Mouse (Mus musculus) olfactory bulb, adult 2 months (tissue): ENCODE measurements around the gene Siglec1.

ENCODE experiments used
- CTCF ChIP-seq: fragments of 200-500 bp; IDR thresholded peaks from 2 replicates; pipeline ENCODE4 v1.5.1; 2012; ENCODE audit warnings: low read depth, mild to moderate bottlenecking, low read length, moderate library complexity; ENCODE audit not compliant: insufficient read depth
- POLR2A ChIP-seq: fragments of 200-500 bp; IDR thresholded peaks from 2 replicates; pipeline ENCODE4 v1.6.1; 2012; ENCODE audit warnings: mild to moderate bottlenecking, low read depth, low read length, moderate library complexity; ENCODE audit not compliant: insufficient read depth

DNA sequence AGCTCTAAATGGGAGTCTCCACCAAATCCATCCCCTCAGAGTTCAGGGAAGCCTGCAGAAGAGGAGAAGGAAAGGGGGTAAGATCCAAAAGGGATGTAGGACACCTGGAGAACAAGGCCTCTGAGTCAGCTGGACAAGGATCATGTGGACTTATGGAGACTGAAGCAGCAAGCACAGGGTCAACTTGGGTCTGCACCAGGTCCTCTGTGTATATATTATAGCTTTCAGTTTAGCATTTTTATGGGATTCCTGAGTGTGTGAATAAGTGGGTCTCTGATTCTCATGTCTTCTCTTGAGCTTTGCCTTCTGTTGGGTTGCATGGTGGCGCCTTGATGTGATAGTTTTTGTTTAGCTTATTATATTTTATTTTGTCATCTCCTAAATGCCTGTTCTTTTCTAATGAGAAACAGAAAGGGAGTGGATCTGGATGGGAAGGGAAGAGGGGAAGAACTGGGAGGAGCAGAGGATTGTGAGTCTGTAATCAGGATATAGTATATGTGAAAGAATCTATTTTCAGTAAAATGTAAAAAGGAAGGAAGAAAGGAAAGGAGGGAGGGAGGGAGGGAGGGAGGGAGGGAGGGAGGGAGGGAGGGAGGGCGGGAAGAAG is 32.5 kb upstream of the Siglec1 start:
- no peak for TF ChIP-seq CTCF
- no peak for TF ChIP-seq POLR2A
